Mouse (Mus musculus) hindbrain, postnatal 0 days (tissue): ENCODE data around the gene Clec16a. TPM values are rescaled to one million over a fixed set of nuclear protein-coding genes. Genes with fewer than 3 reads are reported as not detected.

Experiments used
- ATAC-seq: fragments of 200-750 bp; cut with Nextera tagmentation; 2 replicates; pipeline ENCODE4 v1.8.0; 2017; ENCODE audit warnings: mild to moderate bottlenecking, moderate TSS enrichment, moderate library complexity
- DNase-seq: peaks from one replicate; pipeline ENCODE4 v3.0.0-alpha.2; 2015; ENCODE audit warnings: low spot score
- H3K27ac ChIP-seq: fragments of 300-500 bp; sonication (generic); 2 replicates; pipeline ENCODE4 v1.5.1; 2014; ENCODE audit warnings: mild to moderate bottlenecking
- H3K27me3 ChIP-seq: fragments of 300-500 bp; sonication (generic); 2 replicates; pipeline ENCODE4 v1.6.1; 2014; ENCODE audit warnings: low read length, mixed read lengths; ENCODE audit not compliant: insufficient read depth
- H3K36me3 ChIP-seq: fragments of 300-500 bp; sonication (generic); 2 replicates; pipeline ENCODE4 v1.6.1; 2014; ENCODE audit warnings: low read length, mixed read lengths; ENCODE audit not compliant: insufficient read depth
- H3K4me1 ChIP-seq: fragments of 300-500 bp; sonication (generic); 2 replicates; pipeline ENCODE4 v1.6.1; 2014; ENCODE audit warnings: antibody characterized with exemption, low read length, mixed read lengths; ENCODE audit not compliant: insufficient read depth
- H3K4me2 ChIP-seq: fragments of 300-500 bp; sonication (generic); 2 replicates; pipeline ENCODE4 v1.6.1; 2014; ENCODE audit warnings: low read depth, mild to moderate bottlenecking, low read length, moderate library complexity, mixed read lengths
- H3K4me3 ChIP-seq: fragments of 300-500 bp; sonication (generic); 2 replicates; pipeline ENCODE4 v1.5.1; 2014; ENCODE audit warnings: low read length
- H3K9ac ChIP-seq: fragments of 300-500 bp; sonication (generic); replicated peaks from 2 replicates; pipeline ENCODE4 v1.6.1; 2014; ENCODE audit warnings: mild to moderate bottlenecking, low read length, moderate library complexity, mixed read lengths
- H3K9me3 ChIP-seq: fragments of 300-500 bp; sonication (generic); 2 replicates; pipeline ENCODE4 v1.6.1; 2016; ENCODE audit warnings: low read length, mixed read lengths
- CTCF ChIP-seq: IDR thresholded peaks from 2 replicates; pipeline ENCODE4 v1.5.1; 2016; ENCODE audit warnings: antibody characterized with exemption, control low read depth, low read depth
- WGBS: fragments of 180-500 bp; shearing (Covaris S2); extraction: QIAGEN DNeasy Blood & Tissue Kit; methylation state at CpG from one replicate; pipeline ENCODE4 v1.1.7; 2014; 5-methylcytosine and 5-hydroxymethylcytosine counted together
- polyA plus RNA-seq: library from polyadenylated mRNA; unstranded; fragments of >200 nt; fragmentation: Nextera tagmentation; extraction: Ambion mirVana; gene quantifications from 2 replicates; pipeline ENCODE4 v1.2.1, GENCODE M21; 2015
- total RNA-seq: library from RNA; depleted of rRNA; stranded (reverse); fragments of >200 nt; gene quantifications from 2 replicates; pipeline ENCODE4 v1.2.3, GENCODE M21; 2014

Gene Clec16a
- total and polyA plus RNA-seq, 2 experiments from 2014 or later, result 62.5 to 67.8 TPM

DNA sequence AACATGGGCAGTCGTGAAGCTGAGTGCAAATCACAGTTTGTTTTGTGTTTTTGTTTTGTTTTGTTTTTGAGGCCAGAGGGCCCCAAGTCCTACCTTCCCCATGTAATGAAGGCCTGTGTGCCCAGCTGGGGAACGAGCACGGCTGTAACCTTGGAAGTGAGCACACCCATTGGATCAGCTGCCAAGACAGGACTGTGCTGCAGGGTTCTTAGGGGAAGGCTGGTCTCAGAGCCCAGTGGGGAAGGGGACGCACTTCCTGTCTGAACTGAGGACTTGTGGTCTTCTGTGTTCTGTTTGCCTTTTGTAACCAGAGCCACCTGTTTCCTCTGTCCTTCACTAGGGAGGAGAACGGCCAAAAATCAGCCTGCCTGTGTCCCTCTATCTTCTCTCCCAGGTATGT is 32.4 kb downstream of the Clec16a start:
- no peak overlapping the region for H3K27ac ChIP-seq
- WGBS, result 72% methylated on average over 5 of the region's 5 CpGs
- no peak overlapping the region for H3K9ac ChIP-seq
- no peak overlapping the region for H3K4me3 ChIP-seq
- H3K9me3 ChIP-seq, result no peaks in the 10 kb centered on the region
- no peaks in the 10 kb centered on the region for H3K27me3 ChIP-seq
- DNase-seq, result no peak
- no peak for ATAC-seq
- TF ChIP-seq CTCF, result no peak
- peaks cover 80% of the 10 kb centered on the region for H3K36me3 ChIP-seq
- H3K4me1 ChIP-seq, result no peaks in the 10 kb centered on the region
- no peak overlapping the region for H3K4me2 ChIP-seq

DNA sequence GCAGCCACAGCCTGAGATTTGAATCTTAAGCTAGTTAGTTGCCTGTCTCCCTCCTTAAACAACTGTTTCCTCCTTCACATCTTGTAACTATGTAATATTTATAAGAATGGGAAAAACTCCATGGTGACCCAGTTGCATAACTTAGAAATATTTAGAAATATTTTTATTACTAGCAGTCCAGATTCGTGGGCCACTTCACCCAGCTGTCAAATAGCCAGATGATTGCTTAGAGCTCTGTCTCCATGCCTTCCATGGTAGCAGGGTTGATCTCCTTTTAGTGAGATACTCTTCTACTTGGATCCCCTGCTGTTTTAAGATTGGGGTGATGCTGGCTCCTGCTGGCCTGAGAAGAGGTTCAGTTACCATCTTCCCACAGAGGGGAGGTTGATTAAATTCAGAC is 33.2 kb downstream of the Clec16a start:
- ATAC-seq (no peak), DNase-seq (no peak)
- Histone ChIP-seq H3K4me2 (no peak overlapping the region), H3K9me3 (no peaks in the 10 kb centered on the region), H3K27me3 (no peaks in the 10 kb centered on the region), H3K27ac (no peak overlapping the region), H3K9ac (no peak overlapping the region), H3K4me1 (no peaks in the 10 kb centered on the region), H3K4me3 (no peak overlapping the region), H3K36me3 (peaks cover 84% of the 10 kb centered on the region)
- 80% methylated on average over 1 of the region's 1 CpGs for WGBS
- no peak for TF ChIP-seq CTCF

DNA sequence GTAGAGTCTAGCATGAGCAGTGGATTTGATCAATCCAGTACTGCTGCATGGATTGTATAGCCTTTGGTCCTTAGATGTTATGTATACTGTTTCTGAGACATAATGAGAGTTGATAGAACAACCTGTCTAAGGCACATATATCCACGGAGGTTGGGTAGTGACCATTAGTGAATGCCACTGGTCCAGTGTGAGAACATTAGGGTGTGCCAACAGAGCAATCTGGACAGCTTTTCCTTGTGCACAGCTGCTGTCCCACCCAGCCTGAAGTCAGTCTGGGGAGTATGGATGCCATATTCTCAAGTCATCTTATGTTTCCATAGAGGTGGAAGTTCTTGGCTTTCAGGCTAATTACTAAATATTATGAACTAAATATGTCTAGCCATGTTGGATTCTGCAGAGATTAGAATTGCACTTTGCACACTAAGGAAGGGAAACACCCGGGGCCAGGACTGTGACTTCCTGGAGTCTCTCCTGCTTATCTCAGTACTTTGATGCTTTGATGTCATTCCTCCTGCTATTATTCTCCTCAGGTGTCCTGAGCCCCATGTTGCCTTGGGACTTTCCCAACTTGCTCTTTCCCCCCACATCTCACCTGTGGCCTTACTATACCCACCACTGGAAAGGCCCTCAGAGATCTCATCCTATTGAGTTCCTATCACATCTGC is 36.2 kb downstream of the Clec16a start:
- Histone ChIP-seq H3K27me3 (no peaks in the 10 kb centered on the region), H3K27ac (no peak overlapping the region), H3K36me3 (peaks cover 66% of the 10 kb centered on the region), H3K9ac (no peak overlapping the region), H3K9me3 (no peaks in the 10 kb centered on the region), H3K4me3 (no peak overlapping the region), H3K4me2 (no peak overlapping the region), H3K4me1 (no peaks in the 10 kb centered on the region)
- DNase-seq, result no peak
- 92% methylated on average over 2 of the region's 2 CpGs for whole genome bisulfite sequencing
- no peak for ATAC-seq
- TF ChIP-seq CTCF, result no peak

DNA sequence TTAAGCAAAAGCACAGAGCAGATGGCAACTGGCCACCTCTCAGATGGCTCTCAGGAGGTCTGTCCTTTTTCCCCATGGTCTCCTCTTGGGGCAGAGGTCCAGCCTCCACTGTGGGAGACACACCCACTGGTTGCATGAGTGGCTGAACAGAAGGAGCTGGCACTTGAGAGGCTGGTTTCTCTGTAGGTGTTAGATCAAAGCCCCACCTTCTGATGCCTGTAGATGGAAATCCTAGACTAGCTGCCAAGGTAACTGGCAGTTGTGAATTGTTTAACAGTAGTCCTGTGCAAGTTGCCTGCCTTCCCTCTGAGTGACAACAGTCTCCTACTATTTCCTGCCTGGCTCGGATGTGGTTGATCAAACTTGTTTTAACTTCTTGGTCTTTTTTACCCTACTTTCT is 40.0 kb downstream of the Clec16a start:
- no peak for DNase-seq
- 94% methylated on average over 1 of the region's 1 CpGs for WGBS
- no peak overlapping the region for H3K4me3 ChIP-seq
- H3K9ac ChIP-seq, result no peak overlapping the region
- H3K27ac ChIP-seq, result no peak overlapping the region
- H3K4me1 ChIP-seq, result no peaks in the 10 kb centered on the region
- H3K36me3 ChIP-seq, result peaks cover 50% of the 10 kb centered on the region
- H3K4me2 ChIP-seq, result no peak overlapping the region
- H3K27me3 ChIP-seq, result no peaks in the 10 kb centered on the region
- TF ChIP-seq CTCF, result no peak
- H3K9me3 ChIP-seq, result no peaks in the 10 kb centered on the region
- no peak for ATAC-seq

DNA sequence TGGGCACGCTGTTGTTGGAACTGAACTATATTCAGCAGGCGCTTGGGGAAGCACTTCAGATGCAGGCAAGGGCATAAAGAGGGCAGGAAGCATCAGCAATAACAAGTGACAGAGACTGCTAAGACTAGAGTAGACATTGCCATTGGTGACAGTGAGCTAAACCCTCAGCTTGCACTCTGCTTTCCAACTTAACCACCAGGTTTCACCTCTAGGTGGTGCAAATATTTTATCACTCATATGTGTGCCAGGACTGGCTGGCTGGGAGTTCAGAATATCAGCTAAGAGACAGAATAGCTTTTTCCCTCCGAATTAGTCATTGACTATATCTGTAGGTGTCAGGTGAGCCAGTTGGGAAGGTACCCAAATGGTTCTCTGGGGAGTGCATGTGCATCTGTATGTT is 41.4 kb downstream of the Clec16a start:
- H3K36me3 ChIP-seq, result peaks cover 37% of the 10 kb centered on the region
- no peaks in the 10 kb centered on the region for H3K27me3 ChIP-seq

DNA sequence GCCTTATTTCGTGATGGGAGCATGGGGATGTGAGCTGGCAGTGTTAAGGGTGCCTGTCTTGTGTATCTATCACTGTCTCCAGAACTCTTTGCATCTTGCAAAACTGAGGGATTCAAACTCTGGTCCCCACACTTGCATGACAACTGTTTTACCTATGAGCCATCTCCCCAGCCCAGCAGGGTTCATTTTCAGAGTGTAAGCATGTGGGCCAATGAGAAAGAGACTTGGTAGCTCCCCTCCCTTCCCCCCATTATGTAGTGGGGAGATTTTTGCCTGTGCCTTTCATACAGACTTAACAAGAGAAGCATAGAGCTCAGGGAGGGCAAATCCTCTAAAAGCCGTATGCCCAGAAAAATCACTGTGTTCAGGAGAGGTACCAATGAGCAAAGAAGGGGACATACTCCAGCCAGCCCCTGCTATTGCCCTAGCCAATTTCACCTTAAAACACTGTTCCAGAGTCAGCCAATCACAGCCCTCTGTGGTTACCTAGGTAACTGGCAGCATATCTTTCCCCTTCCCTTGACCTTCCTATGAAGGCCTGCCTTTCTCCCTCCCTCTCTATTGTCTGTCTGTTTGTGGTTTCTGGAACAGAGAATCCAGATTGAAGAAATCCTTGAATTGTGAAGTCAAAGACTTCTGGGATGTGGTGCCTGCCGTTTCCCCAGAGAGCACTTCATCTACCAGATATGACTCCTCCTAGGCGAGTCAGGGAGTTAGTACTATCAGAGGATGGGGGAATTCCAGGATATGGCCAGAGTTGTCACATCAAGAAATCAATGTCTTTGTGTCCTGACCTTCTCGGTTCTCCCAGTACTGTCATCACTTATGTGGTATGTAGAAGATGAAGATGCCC is 55.0 kb downstream of the Clec16a start:
- WGBS, result 52% methylated on average over 5 of the region's 5 CpGs
- peak; percentile 88 for ATAC-seq

More for the DNA sequence above, 41.4 kb downstream of the Clec16a start:
- DNase-seq (peak; percentile 61), ATAC-seq (0 out of 2 replicates have a peak, but pooled peaks have one; percentile 10)
- no peaks in the 10 kb centered on the region for H3K9me3 ChIP-seq
- no peak overlapping the region for H3K27ac ChIP-seq
- TF ChIP-seq CTCF, result peak; percentile 56
- H3K4me2 ChIP-seq, result no peak overlapping the region
- no peak overlapping the region for H3K4me3 ChIP-seq
- 86% methylated on average over 3 of the region's 3 CpGs for whole genome bisulfite sequencing
- H3K4me1 ChIP-seq, result no peaks in the 10 kb centered on the region
- H3K9ac ChIP-seq, result no peak overlapping the region

More for the DNA sequence above, 55.0 kb downstream of the Clec16a start:
- TF ChIP-seq CTCF, result no peak
- H3K36me3 ChIP-seq, result peaks cover 12% of the 10 kb centered on the region
- H3K9me3 ChIP-seq, result no peaks in the 10 kb centered on the region
- H3K4me2 ChIP-seq, result no peak overlapping the region
- H3K4me1 ChIP-seq, result peaks cover 6% of the 10 kb centered on the region; the same call in 1 of the 2 replicates
- DNase-seq, result peak; percentile 63
- no peaks in the 10 kb centered on the region for H3K27me3 ChIP-seq
- no peak overlapping the region for H3K4me3 ChIP-seq
- H3K27ac ChIP-seq, result peak overlapping the region; percentile 70
- no peak overlapping the region for H3K9ac ChIP-seq
